ENCODE assay signal across 14 mouse cellular contexts in the genomic region with DNA sequence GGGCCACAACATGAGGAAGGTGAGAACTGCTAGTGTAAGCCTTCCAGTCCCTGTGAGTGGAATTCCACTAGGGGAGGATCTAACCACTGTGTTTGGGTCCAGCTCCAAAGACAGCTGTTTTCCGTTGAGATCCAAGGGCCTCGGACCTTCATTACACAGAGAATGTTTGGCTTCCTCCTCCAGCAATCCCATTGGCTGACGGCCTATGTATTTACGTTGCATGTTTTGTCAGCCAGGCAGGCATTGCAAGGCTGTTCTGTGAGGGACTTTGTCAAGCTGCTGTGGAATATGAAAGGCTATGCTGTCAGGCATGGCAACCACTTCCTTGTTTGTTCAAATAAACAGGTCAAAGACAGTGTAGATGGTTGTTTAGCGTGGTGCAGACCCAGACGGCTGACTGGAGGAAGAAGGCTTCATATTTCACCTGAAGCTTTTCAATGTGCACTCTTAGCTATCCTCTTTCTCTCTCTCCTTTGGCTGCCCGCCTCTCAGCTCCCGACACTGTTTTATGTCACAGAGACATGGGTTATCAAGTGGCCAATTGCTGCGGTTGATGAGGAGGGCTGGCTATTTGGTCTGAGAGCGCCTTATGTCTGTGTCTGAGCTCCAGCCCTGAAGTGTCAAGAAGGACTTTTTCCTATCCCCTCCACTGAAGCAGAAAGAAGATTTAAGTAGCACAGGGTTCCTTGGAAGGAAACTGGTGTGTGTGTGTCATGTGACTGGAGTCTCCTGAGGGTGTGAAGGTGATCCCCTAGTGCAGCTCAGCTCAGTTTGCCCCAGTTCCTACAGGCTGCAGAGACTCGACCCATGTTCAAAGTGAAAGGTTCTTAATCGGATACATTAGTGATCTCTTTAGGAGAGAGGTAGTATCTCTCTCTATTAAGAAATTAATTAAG. TPM values are rescaled to one million over a fixed set of nuclear protein-coding genes. Genes with fewer than 3 reads are reported as not detected.
DNase-seq lines count a peak whose midpoint lies in the region; ATAC-seq and TF ChIP-seq lines count a peak whose summit lies in the region.
"Had no signal": no experiment of that assay in that cellular context is flagged by ENCODE, and none has a peak within 500 bp of the region (broad histone marks: within the 10 kb centered on the region; RNA-seq: fewer than 3 reads in every experiment).

No protein-coding gene starts in this region.

- no peak for TF ChIP-seq POLR2A in limb, embryonic 14.5 days (IDR thresholded peaks at IDR 0.05; ENCODE audit: borderline replicate concordance, extremely low read depth, insufficient read depth, insufficient read length)

- no peaks in the 10 kb centered on the region for H3K4me1 ChIP-seq in midbrain, embryonic 11.5 days (ENCODE audit: control insufficient read depth, insufficient read depth, low read length)
- no peaks in the 10 kb centered on the region for H3K4me1 ChIP-seq in midbrain, embryonic 10.5 days
- H3K4me1 ChIP-seq in intestine, postnatal 0 days (replicated peaks; ENCODE audit: control insufficient read depth, insufficient read depth, low read length), result no peaks in the 10 kb centered on the region
- H3K4me1 ChIP-seq in limb, embryonic 14.5 days (ENCODE audit: control insufficient read depth, insufficient read depth, low read length), result peaks cover 3% of the 10 kb centered on the region; the same call in 1 of the 2 replicates
- no peaks in the 10 kb centered on the region for H3K4me1 ChIP-seq in midbrain, embryonic 15.5 days
- H3K4me1 ChIP-seq: neural tube, embryonic 12.5 days had no signal

- H3K9me3 ChIP-seq in midbrain, embryonic 11.5 days (ENCODE audit: control insufficient read depth, low read length), result no peaks in the 10 kb centered on the region
- no peaks in the 10 kb centered on the region for H3K9me3 ChIP-seq in midbrain, embryonic 10.5 days (replicated peaks)
- H3K9me3 ChIP-seq in intestine, postnatal 0 days (ENCODE audit: control insufficient read depth), result no peaks in the 10 kb centered on the region
- H3K9me3 ChIP-seq in limb, embryonic 14.5 days (ENCODE audit: control insufficient read depth, low read length), result no peaks in the 10 kb centered on the region
- H3K9me3 ChIP-seq in midbrain, embryonic 15.5 days, result no peaks in the 10 kb centered on the region
- H3K9me3 ChIP-seq: neural tube, embryonic 12.5 days had no signal

- H3K27me3 ChIP-seq in midbrain, embryonic 11.5 days (ENCODE audit: control insufficient read depth, insufficient read depth, low read length), result no peaks in the 10 kb centered on the region
- H3K27me3 ChIP-seq in midbrain, embryonic 10.5 days (ENCODE audit: low read depth, poor library complexity, severe bottlenecking), result no peaks in the 10 kb centered on the region
- H3K27me3 ChIP-seq in intestine, postnatal 0 days (replicated peaks; ENCODE audit: control insufficient read depth, insufficient read depth, low read length), result no peaks in the 10 kb centered on the region
- H3K27me3 ChIP-seq in limb, embryonic 14.5 days (ENCODE audit: control insufficient read depth, insufficient read depth, low read length), result no peaks in the 10 kb centered on the region
- no peaks in the 10 kb centered on the region for H3K27me3 ChIP-seq in midbrain, embryonic 15.5 days (replicated peaks)
- H3K27me3 ChIP-seq: neural tube, embryonic 12.5 days had no signal

- ATAC-seq in midbrain, embryonic 11.5 days (ENCODE audit: low FRiP score), result no peak
- peak; percentile 22; the same call in 1 of the 2 replicates for ATAC-seq in intestine, postnatal 0 days
- ATAC-seq in limb, embryonic 14.5 days (ENCODE audit: low FRiP score, low read depth), result peak; percentile 69
- no peak for ATAC-seq in midbrain, embryonic 15.5 days (replicated peaks)
- ATAC-seq: forebrain, embryonic 14.5 days had no signal

- no peak overlapping the region for H3K9ac ChIP-seq in midbrain, embryonic 11.5 days (ENCODE audit: low read length)
- H3K9ac ChIP-seq in intestine, postnatal 0 days (ENCODE audit: low read depth, low read length), result no peak overlapping the region
- no peak overlapping the region for H3K9ac ChIP-seq in limb, embryonic 14.5 days (ENCODE audit: low read depth, low read length, severe bottlenecking)
- no peak overlapping the region for H3K9ac ChIP-seq in midbrain, embryonic 15.5 days
- H3K9ac ChIP-seq: hindbrain, embryonic 14.5 days; neural tube, embryonic 12.5 days had no signal

- no peaks in the 10 kb centered on the region for H3K36me3 ChIP-seq in midbrain, embryonic 11.5 days (ENCODE audit: control insufficient read depth, insufficient read depth, low read length)
- H3K36me3 ChIP-seq in midbrain, embryonic 10.5 days, result no peaks in the 10 kb centered on the region
- no peaks in the 10 kb centered on the region for H3K36me3 ChIP-seq in intestine, postnatal 0 days (ENCODE audit: control insufficient read depth, insufficient read depth)
- H3K36me3 ChIP-seq in limb, embryonic 14.5 days (ENCODE audit: control insufficient read depth, insufficient read depth, low read length), result no peaks in the 10 kb centered on the region
- H3K36me3 ChIP-seq in midbrain, embryonic 15.5 days (replicated peaks), result no peaks in the 10 kb centered on the region
- H3K36me3 ChIP-seq: neural tube, embryonic 12.5 days had no signal

- no peak overlapping the region for H3K4me3 ChIP-seq in midbrain, embryonic 11.5 days (ENCODE audit: low read depth, low read length)
- no peak overlapping the region for H3K4me3 ChIP-seq in midbrain, embryonic 10.5 days
- no peak overlapping the region for H3K4me3 ChIP-seq in intestine, postnatal 0 days (ENCODE audit: low read depth, low read length)
- no peak overlapping the region for H3K4me3 ChIP-seq in limb, embryonic 14.5 days (replicated peaks; ENCODE audit: low read length)
- H3K4me3 ChIP-seq in midbrain, embryonic 15.5 days, result no peak overlapping the region
- H3K4me3 ChIP-seq: neural tube, embryonic 12.5 days had no signal

- no peak overlapping the region for H3K4me2 ChIP-seq in midbrain, embryonic 11.5 days
- H3K4me2 ChIP-seq in intestine, postnatal 0 days (replicated peaks; ENCODE audit: low read depth), result no peak overlapping the region
- no peak overlapping the region for H3K4me2 ChIP-seq in limb, embryonic 14.5 days (replicated peaks; ENCODE audit: low read depth, low read length, severe bottlenecking)
- H3K4me2 ChIP-seq in midbrain, embryonic 15.5 days, result no peak overlapping the region
- H3K4me2 ChIP-seq: hindbrain, embryonic 14.5 days; neural tube, embryonic 12.5 days had no signal

- peak; percentile 61 for TF ChIP-seq CTCF in intestine, postnatal 0 days (IDR thresholded peaks at IDR 0.05; ENCODE audit: low read depth)

- peak; percentile 47 for DNase-seq in midbrain, embryonic 11.5 days (ENCODE audit: low spot score, missing footprints)
- no peak for DNase-seq in midbrain, embryonic 10.5 days (ENCODE audit: low spot score)
- peak; percentile 58 for DNase-seq in limb, embryonic 14.5 days (ENCODE audit: low spot score)
- no peak for DNase-seq in spleen, postnatal 14 days (ENCODE audit: low spot score in 2 of 2)
- DNase-seq in urinary bladder, postnatal 25 days (ENCODE audit: low spot score), result no peak
- DNase-seq in ovary, postnatal 36 days (ENCODE audit: low spot score), result no peak
- DNase-seq: cerebellum, adult 9-11 months; right cerebral cortex, postnatal 4 days; thymus, postnatal 36 days had no signal

- 82% methylated on average over 12 of the region's 12 CpGs for WGBS in midbrain, embryonic 11.5 days
- 77% methylated on average over 12 of the region's 12 CpGs for WGBS in midbrain, embryonic 10.5 days
- 42% methylated on average over 12 of the region's 12 CpGs for WGBS in intestine, postnatal 0 days
- WGBS in limb, embryonic 14.5 days, result 36% methylated on average over 12 of the region's 12 CpGs
- WGBS in midbrain, embryonic 15.5 days, result 82% methylated on average over 12 of the region's 12 CpGs

- no peak overlapping the region for H3K27ac ChIP-seq in midbrain, embryonic 11.5 days (ENCODE audit: low read depth, low read length)
- H3K27ac ChIP-seq in midbrain, embryonic 10.5 days (replicated peaks), result no peak overlapping the region
- H3K27ac ChIP-seq in intestine, postnatal 0 days (ENCODE audit: low read depth, low read length), result peak overlapping the region; percentile 11; the same call in 1 of the 2 replicates
- H3K27ac ChIP-seq in limb, embryonic 14.5 days (replicated peaks; ENCODE audit: low read depth, low read length), result no peak overlapping the region
- no peak overlapping the region for H3K27ac ChIP-seq in midbrain, embryonic 15.5 days
- H3K27ac ChIP-seq: hindbrain, embryonic 14.5 days; neural tube, embryonic 12.5 days had no signal

RNA-seq across cellular contexts. Expression of a gene that starts 13.8 kb away (rescaled TPM):
- 0.31 and 0.48 TPM in 2 replicates for polyA plus RNA-seq in midbrain, embryonic 11.5 days (2014; fragmentation: Nextera tagmentation; extraction: Ambion mirVana)
- 0.41 and 0.62 TPM in 2 replicates for polyA plus RNA-seq in midbrain, embryonic 10.5 days (2016; fragmentation: Nextera tagmentation; extraction: Ambion mirVana)
- polyA plus RNA-seq in intestine, postnatal 0 days (2015; fragmentation: Nextera tagmentation; extraction: Ambion mirVana), result 0.16 and 0.27 TPM in 2 replicates
- polyA plus RNA-seq in limb, embryonic 14.5 days (2012; rRNA removed), result 2.3 and 3.9 TPM in 2 replicates
- polyA plus RNA-seq in limb, embryonic 14.5 days (2014; fragmentation: Nextera tagmentation; extraction: Ambion mirVana), result 0.55 and 0.99 TPM in 2 replicates
- 8.8 and 9.5 TPM in 2 replicates for polyA plus RNA-seq in midbrain, embryonic 15.5 days (2015; fragmentation: Nextera tagmentation; extraction: Ambion mirVana)

Comparison
In these comparisons a context has a peak if more than half of its experiments do, and no peak if none do; other contexts are left out.
1. DNase-seq: peak in midbrain, embryonic 11.5 days (single experiment) and limb, embryonic 14.5 days (single experiment); none in midbrain, embryonic 10.5 days (single experiment), spleen, postnatal 14 days (0 of 2), urinary bladder, postnatal 25 days (single experiment) and ovary, postnatal 36 days (single experiment).
2. ATAC-seq: peak in intestine, postnatal 0 days (single experiment) and limb, embryonic 14.5 days (single experiment); none in midbrain, embryonic 11.5 days (single experiment) and midbrain, embryonic 15.5 days (single experiment).